Mouse (Mus musculus) kidney, adult 9 months (tissue): ENCODE measurements around the gene Trpm1.
"Not testable (repeated sequence)": the region's sequence is repeated elsewhere in the genome, so short reads cannot be mapped to it uniquely, and the experiment has no call there.

Experiments used
- DNase-seq: peaks from one replicate; pipeline ENCODE4 v3.0.0; 2022

The Trpm1 gene

GRCm38 (mm10) chr7:64153535-64153934, at the start of gene Trpm1:
Gene Trpm1, plus strand, starts transcription at chr7:64153835.
- DNase-seq, result no peak

GRCm38 (mm10) chr7:64122131-64122715, 31.4 kb upstream of the Trpm1 start:
- no peak for DNase-seq

GRCm38 (mm10) chr7:64123721-64124120, 29.9 kb upstream of the Trpm1 start:
- DNase-seq, result no peak

GRCm38 (mm10) chr7:64125994-64126393, 27.6 kb upstream of the Trpm1 start:
- not testable (repeated sequence) for DNase-seq

GRCm38 (mm10) chr7:64139866-64140265, 13.8 kb upstream of the Trpm1 start:
- no peak for DNase-seq

- peak; percentile 6 for DNase-seq
Measured at GRCm38 (mm10) chr7:64141301-64142032, 12.2 kb upstream of the Trpm1 start.

- no peak for DNase-seq
Measured at GRCm38 (mm10) chr7:64149337-64149736, 4.3 kb upstream of the Trpm1 start.

GRCm38 (mm10) chr7:64149747-64150146, 3.9 kb upstream of the Trpm1 start:
- peak; percentile 14 for DNase-seq

- peak; percentile 10 for DNase-seq
Measured at GRCm38 (mm10) chr7:64150436-64151080, 3.1 kb upstream of the Trpm1 start.

GRCm38 (mm10) chr7:64155226-64155625, 1.6 kb downstream of the Trpm1 start:
- no peak for DNase-seq

GRCm38 (mm10) chr7:64155687-64156086, 2.1 kb downstream of the Trpm1 start:
- DNase-seq, result peak; percentile 90

GRCm38 (mm10) chr7:64156271-64156911, 2.8 kb downstream of the Trpm1 start:
- DNase-seq, result peak; percentile 87

- no peak for DNase-seq
Measured at GRCm38 (mm10) chr7:64156918-64157690, 3.5 kb downstream of the Trpm1 start.

GRCm38 (mm10) chr7:64158281-64159055, 4.8 kb downstream of the Trpm1 start:
- DNase-seq, result no peak

GRCm38 (mm10) chr7:64159056-64159542, 5.5 kb downstream of the Trpm1 start:
- DNase-seq, result no peak

GRCm38 (mm10) chr7:64159612-64160591, 6.3 kb downstream of the Trpm1 start:
- DNase-seq, result peak; percentile 67

- no peak for DNase-seq
Measured at GRCm38 (mm10) chr7:64160737-64161470, 7.3 kb downstream of the Trpm1 start.

GRCm38 (mm10) chr7:64161990-64162389, 8.4 kb downstream of the Trpm1 start:
- no peak for DNase-seq

GRCm38 (mm10) chr7:64163086-64163485, 9.5 kb downstream of the Trpm1 start:
- no peak for DNase-seq

- no peak for DNase-seq
Measured at GRCm38 (mm10) chr7:64163890-64164289, 10.3 kb downstream of the Trpm1 start.
